In the genomic region with DNA sequence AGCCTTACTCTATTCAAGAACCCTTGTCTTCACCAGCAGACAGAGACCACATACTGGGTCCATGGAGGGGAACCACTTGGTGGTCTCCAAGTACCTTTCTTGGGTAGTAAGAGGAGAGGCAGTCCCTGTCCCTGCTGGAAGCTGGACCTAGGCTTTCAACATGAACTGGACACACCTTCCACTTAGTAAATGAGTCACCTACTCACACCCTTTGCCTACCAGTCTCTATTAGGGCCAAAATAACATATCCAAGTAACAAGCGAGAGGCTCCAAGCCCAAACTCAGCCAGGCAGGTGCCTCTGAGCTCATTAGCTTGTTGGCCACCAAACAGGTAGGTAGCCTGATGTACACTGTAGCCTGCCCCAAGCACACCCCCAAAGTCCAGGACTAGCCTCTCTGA, we compare ENCODE assay signal across 9 mouse cellular contexts. TPM values are rescaled to one million over a fixed set of nuclear protein-coding genes. Genes with fewer than 3 reads are reported as not detected.
DNase-seq lines count a peak whose midpoint lies in the region; ATAC-seq and TF ChIP-seq lines count a peak whose summit lies in the region.
"Had no signal": no experiment of that assay in that cellular context is flagged by ENCODE, and none has a peak within 500 bp of the region (broad histone marks: within the 10 kb centered on the region; RNA-seq: fewer than 3 reads in every experiment).

No protein-coding gene starts in this region.

- peak; percentile 44 for DNase-seq in liver, adult 2 months (ENCODE audit: extremely low read depth, low read depth, low spot score)
- DNase-seq in liver, result no peak
- no peak for DNase-seq in frontal cortex, adult 2 months (ENCODE audit: extremely low spot score in 1 of 2, low spot score in 1 of 2)
- no peak for DNase-seq in gastrocnemius, postnatal 25 days
- no peak for DNase-seq in right cerebral cortex, adult 18-20 months

- no peak overlapping the region for H3K4me3 ChIP-seq in liver, adult 2 months (ENCODE audit: insufficient read depth, low read depth, low read length)
- peak overlapping the region; percentile 97 for H3K4me3 ChIP-seq in embryonic facial prominence, embryonic 13.5 days
- H3K4me3 ChIP-seq in intestine, embryonic 16.5 days (ENCODE audit: low read length), result peak overlapping the region; percentile 99
- peak overlapping the region; percentile 92 for H3K4me3 ChIP-seq in neural tube, embryonic 13.5 days

- H3K79me2 ChIP-seq in liver, adult 2 months (ENCODE audit: control insufficient read depth, insufficient read depth, low read length), result peaks cover 5% of the 10 kb centered on the region

- H3K4me2 ChIP-seq in embryonic facial prominence, embryonic 13.5 days, result peak overlapping the region; percentile 86
- peak overlapping the region; percentile 83 for H3K4me2 ChIP-seq in intestine, embryonic 16.5 days (ENCODE audit: low read depth, low read length)
- peak overlapping the region; percentile 83 for H3K4me2 ChIP-seq in neural tube, embryonic 13.5 days

- H3K9me3 ChIP-seq in embryonic facial prominence, embryonic 13.5 days, result no peaks in the 10 kb centered on the region
- H3K9me3 ChIP-seq in intestine, embryonic 16.5 days (ENCODE audit: control insufficient read depth, low read length), result no peaks in the 10 kb centered on the region
- H3K9me3 ChIP-seq in neural tube, embryonic 13.5 days, result no peaks in the 10 kb centered on the region

- peaks cover 9% of the 10 kb centered on the region for H3K36me3 ChIP-seq in liver, adult 2 months (ENCODE audit: control insufficient read depth, insufficient read depth, low read length)
- H3K36me3 ChIP-seq in embryonic facial prominence, embryonic 13.5 days, result peaks cover 38% of the 10 kb centered on the region
- H3K36me3 ChIP-seq in intestine, embryonic 16.5 days (ENCODE audit: control insufficient read depth, insufficient read depth, low read length), result peaks cover 9% of the 10 kb centered on the region; the same call in 1 of the 2 replicates
- H3K36me3 ChIP-seq in neural tube, embryonic 13.5 days, result peaks cover 39% of the 10 kb centered on the region

- no peak for TF ChIP-seq POLR2A in liver, adult 2 months (IDR thresholded peaks at IDR 0.05; ENCODE audit: extremely low read depth, insufficient read depth, low read length)

- no peaks in the 10 kb centered on the region for H3K27me3 ChIP-seq in liver, adult 2 months (ENCODE audit: control insufficient read depth, insufficient read depth, low read length)
- H3K27me3 ChIP-seq in embryonic facial prominence, embryonic 13.5 days, result no peaks in the 10 kb centered on the region
- no peaks in the 10 kb centered on the region for H3K27me3 ChIP-seq in intestine, embryonic 16.5 days (replicated peaks; ENCODE audit: control insufficient read depth, insufficient read depth, low read length)
- H3K27me3 ChIP-seq in neural tube, embryonic 13.5 days, result no peaks in the 10 kb centered on the region

- peak overlapping the region; percentile 97; the same call in 1 of the 2 replicates for H3K9ac ChIP-seq in liver, adult 2 months (ENCODE audit: low read depth, low read length)
- peak overlapping the region; percentile 93 for H3K9ac ChIP-seq in embryonic facial prominence, embryonic 13.5 days
- H3K9ac ChIP-seq in intestine, embryonic 16.5 days (ENCODE audit: low read depth, low read length), result peak overlapping the region; percentile 97
- peak overlapping the region; percentile 97 for H3K9ac ChIP-seq in neural tube, embryonic 13.5 days

- no peak overlapping the region for H3K27ac ChIP-seq in liver, adult 2 months (replicated peaks; ENCODE audit: insufficient read depth, low read depth, low read length)
- H3K27ac ChIP-seq in embryonic facial prominence, embryonic 13.5 days, result peak overlapping the region; percentile 85; the same call in 1 of the 2 replicates
- peak overlapping the region; percentile 82 for H3K27ac ChIP-seq in intestine, embryonic 16.5 days (ENCODE audit: low read length)
- no peak overlapping the region for H3K27ac ChIP-seq in neural tube, embryonic 13.5 days (replicated peaks)

- ATAC-seq in embryonic facial prominence, embryonic 13.5 days (ENCODE audit: insufficient number of reproducible peaks, insufficient read depth, low FRiP score, low TSS enrichment, low read depth), result no peak
- ATAC-seq in intestine, embryonic 16.5 days, result no peak
- ATAC-seq in neural tube, embryonic 13.5 days (ENCODE audit: low read depth), result no peak

- peaks cover 10% of the 10 kb centered on the region for H3K4me1 ChIP-seq in liver, adult 2 months (ENCODE audit: control insufficient read depth, insufficient read depth, low read length)
- H3K4me1 ChIP-seq in embryonic facial prominence, embryonic 13.5 days, result peaks cover 19% of the 10 kb centered on the region
- H3K4me1 ChIP-seq in intestine, embryonic 16.5 days (ENCODE audit: control insufficient read depth, insufficient read depth, low read length), result peaks cover 15% of the 10 kb centered on the region
- peaks cover 21% of the 10 kb centered on the region for H3K4me1 ChIP-seq in neural tube, embryonic 13.5 days (replicated peaks)

- no peak for TF ChIP-seq CTCF in liver, adult 2 months (IDR thresholded peaks at IDR 0.05; ENCODE audit: low read depth, low read length)

- WGBS in liver, adult 2 months, result 22% methylated on average over 1 of the region's 1 CpGs
- WGBS in embryonic facial prominence, embryonic 13.5 days, result 86% methylated on average over 1 of the region's 1 CpGs
- WGBS in intestine, embryonic 16.5 days, result 67% methylated on average over 1 of the region's 1 CpGs
- 84% methylated on average over 1 of the region's 1 CpGs for WGBS in neural tube, embryonic 13.5 days

RNA-seq across cellular contexts. Expression of gene 4933424G06Rik, which starts 1.3 kb away (rescaled TPM):
- not detected in 2 replicates for total RNA-seq in liver, adult 2 months (2014; rRNA removed)
- polyA plus RNA-seq in liver, adult 2 months (2012; rRNA removed), result not detected in 2 replicates
- polyA plus RNA-seq in embryonic facial prominence, embryonic 13.5 days (2015; fragmentation: Nextera tagmentation; extraction: Ambion mirVana), result 0.21 and 0.25 TPM in 2 replicates
- polyA plus RNA-seq in intestine, embryonic 16.5 days (2015; fragmentation: Nextera tagmentation; extraction: Ambion mirVana), result 0.12 TPM in 1 of 2 replicates, not detected in the other
- 0.36 and 0.66 TPM in 2 replicates for polyA plus RNA-seq in neural tube, embryonic 13.5 days (2015; fragmentation: Nextera tagmentation; extraction: Ambion mirVana)
- polyA plus RNA-seq in frontal cortex, adult 2 months (2012; rRNA removed), result 0.10 and 0.46 TPM in 2 replicates
- 1 to 10 TPM in 1 of 2 experiments, not detected in 1; 1.1 TPM for total RNA-seq in gastrocnemius, postnatal 25 days (2021)
- total RNA-seq: adrenal gland, postnatal 36 days had no signal

RNA-seq across cellular contexts. Expression of gene Actr1b, which starts 5.6 kb away (rescaled TPM):
- total RNA-seq in liver, adult 2 months (2014; rRNA removed), result 34.9 and 38.5 TPM in 2 replicates
- 62.6 and 71.3 TPM in 2 replicates for polyA plus RNA-seq in liver, adult 2 months (2012; rRNA removed)
- 99.2 and 103 TPM in 2 replicates for polyA plus RNA-seq in embryonic facial prominence, embryonic 13.5 days (2015; fragmentation: Nextera tagmentation; extraction: Ambion mirVana)
- 94.8 and 98.3 TPM in 2 replicates for polyA plus RNA-seq in intestine, embryonic 16.5 days (2015; fragmentation: Nextera tagmentation; extraction: Ambion mirVana)
- polyA plus RNA-seq in neural tube, embryonic 13.5 days (2015; fragmentation: Nextera tagmentation; extraction: Ambion mirVana), result 120 and 126 TPM in 2 replicates
- 362 and 413 TPM in 2 replicates for polyA plus RNA-seq in frontal cortex, adult 2 months (2012; rRNA removed)
- 100 to 1,000 TPM; 141 to 179 TPM for total RNA-seq in gastrocnemius, postnatal 25 days (2021)

RNA-seq across cellular contexts. Expression of gene Cox5b, which starts 17.4 kb away (rescaled TPM):
- total RNA-seq in liver, adult 2 months (2014; rRNA removed), result 445 and 458 TPM in 2 replicates
- 756 and 791 TPM in 2 replicates for polyA plus RNA-seq in liver, adult 2 months (2012; rRNA removed)
- polyA plus RNA-seq in embryonic facial prominence, embryonic 13.5 days (2015; fragmentation: Nextera tagmentation; extraction: Ambion mirVana), result 510 and 517 TPM in 2 replicates
- polyA plus RNA-seq in intestine, embryonic 16.5 days (2015; fragmentation: Nextera tagmentation; extraction: Ambion mirVana), result 940 and 946 TPM in 2 replicates
- polyA plus RNA-seq in neural tube, embryonic 13.5 days (2015; fragmentation: Nextera tagmentation; extraction: Ambion mirVana), result 697 and 709 TPM in 2 replicates
- polyA plus RNA-seq in frontal cortex, adult 2 months (2012; rRNA removed), result 636 and 685 TPM in 2 replicates
- total RNA-seq in gastrocnemius, postnatal 25 days (2021), result 1,000 to 10,000 TPM; 1,291 to 1,333 TPM

RNA-seq across cellular contexts. Expression of gene Fam178b, which starts 25.6 kb away (rescaled TPM):
- 0.18 TPM in 1 of 2 replicates, not detected in the other for total RNA-seq in liver, adult 2 months (2014; rRNA removed)
- polyA plus RNA-seq in liver, adult 2 months (2012; rRNA removed), result 0.11 TPM in 1 of 2 replicates, not detected in the other
- polyA plus RNA-seq in embryonic facial prominence, embryonic 13.5 days (2015; fragmentation: Nextera tagmentation; extraction: Ambion mirVana), result 0.81 and 2.2 TPM in 2 replicates
- polyA plus RNA-seq in intestine, embryonic 16.5 days (2015; fragmentation: Nextera tagmentation; extraction: Ambion mirVana), result 0.54 and 0.73 TPM in 2 replicates
- 0.24 TPM in 1 of 2 replicates, not detected in the other for polyA plus RNA-seq in neural tube, embryonic 13.5 days (2015; fragmentation: Nextera tagmentation; extraction: Ambion mirVana)
- polyA plus RNA-seq in frontal cortex, adult 2 months (2012; rRNA removed), result 0.58 and 1.4 TPM in 2 replicates
- 1 to 10 TPM in 1 of 2 experiments, under 1 TPM in 1; 0.61 to 1.2 TPM for total RNA-seq in gastrocnemius, postnatal 25 days (2021)

RNA-seq across cellular contexts. Expression of gene Zap70, which starts 53.0 kb away (rescaled TPM):
- 14.8 and 15.2 TPM in 2 replicates for total RNA-seq in liver, adult 2 months (2014; rRNA removed)
- 18.1 and 24.4 TPM in 2 replicates for polyA plus RNA-seq in liver, adult 2 months (2012; rRNA removed)
- polyA plus RNA-seq in embryonic facial prominence, embryonic 13.5 days (2015; fragmentation: Nextera tagmentation; extraction: Ambion mirVana), result 0.62 and 0.73 TPM in 2 replicates
- polyA plus RNA-seq in intestine, embryonic 16.5 days (2015; fragmentation: Nextera tagmentation; extraction: Ambion mirVana), result 0.72 and 1.0 TPM in 2 replicates
- 0.63 and 0.87 TPM in 2 replicates for polyA plus RNA-seq in neural tube, embryonic 13.5 days (2015; fragmentation: Nextera tagmentation; extraction: Ambion mirVana)
- polyA plus RNA-seq in frontal cortex, adult 2 months (2012; rRNA removed), result 2.5 and 3.7 TPM in 2 replicates
- total RNA-seq in gastrocnemius, postnatal 25 days (2021), result under 1 TPM; 0.24 to 0.28 TPM

Comparison
In these comparisons a context has a peak if more than half of its experiments do, and no peak if none do; other contexts are left out.
1. H3K27ac ChIP-seq: peak in embryonic facial prominence, embryonic 13.5 days (single experiment) and intestine, embryonic 16.5 days (single experiment); none in liver, adult 2 months (single experiment) and neural tube, embryonic 13.5 days (single experiment).
2. Peak in every context shown above with its lines, with median percentiles within 50 percentile points of each other: H3K9ac ChIP-seq and H3K4me2 ChIP-seq.